Mouse (Mus musculus): ENCODE results near the gene Stn1.
A peak's percentile ranks its signal among the peaks of the same experiment; 100 is the strongest.
"Not testable (repeated sequence)": the region's sequence is repeated elsewhere in the genome, so short reads cannot be mapped to it uniquely, and the experiment has no call there.

Gene Stn1

GRCm38 (mm10) chr19:47537300-47537792, at the start of gene Stn1:
Gene Stn1 (minus strand): TSS chr19:47537507.
- peak; percentile 53 for DNase-seq

GRCm38 (mm10) chr19:47587009-47587408, 49.7 kb upstream of the Stn1 start:
- no peak for DNase-seq

GRCm38 (mm10) chr19:47585772-47586171, 48.5 kb upstream of the Stn1 start:
- DNase-seq, result no peak

- peak; percentile 39 for DNase-seq
Measured at GRCm38 (mm10) chr19:47579788-47580631, 42.7 kb upstream of the Stn1 start.

GRCm38 (mm10) chr19:47579225-47579787, 42.0 kb upstream of the Stn1 start, which contains the start of gene Slk:
Gene Slk (plus strand): TSS chr19:47579678.
- peak; percentile 86 for DNase-seq

- DNase-seq, result no peak
Measured at GRCm38 (mm10) chr19:47578581-47579224, 41.4 kb upstream of the Stn1 start.

GRCm38 (mm10) chr19:47573718-47574117, 36.4 kb upstream of the Stn1 start:
- DNase-seq, result no peak

- not testable (repeated sequence) for DNase-seq
Measured at GRCm38 (mm10) chr19:47571981-47572380, 34.7 kb upstream of the Stn1 start.

- DNase-seq, result no peak
Measured at GRCm38 (mm10) chr19:47570042-47570441, 32.7 kb upstream of the Stn1 start.

- no peak for DNase-seq
Measured at GRCm38 (mm10) chr19:47565994-47566393, 28.7 kb upstream of the Stn1 start.

GRCm38 (mm10) chr19:47565031-47565654, 27.8 kb upstream of the Stn1 start:
- DNase-seq, result no peak

GRCm38 (mm10) chr19:47563715-47564114, 26.4 kb upstream of the Stn1 start:
- no peak for DNase-seq

GRCm38 (mm10) chr19:47561996-47562441, 24.7 kb upstream of the Stn1 start:
- DNase-seq, result peak; percentile 5

- DNase-seq, result no peak
Measured at GRCm38 (mm10) chr19:47560544-47561161, 23.3 kb upstream of the Stn1 start.

GRCm38 (mm10) chr19:47559751-47560512, 22.6 kb upstream of the Stn1 start:
- no peak for DNase-seq

- DNase-seq, result no peak
Measured at GRCm38 (mm10) chr19:47559145-47559544, 21.8 kb upstream of the Stn1 start.

GRCm38 (mm10) chr19:47549584-47549983, 12.3 kb upstream of the Stn1 start:
- no peak for DNase-seq

GRCm38 (mm10) chr19:47549174-47549573, 11.9 kb upstream of the Stn1 start:
- no peak for DNase-seq

GRCm38 (mm10) chr19:47548432-47549076, 11.2 kb upstream of the Stn1 start:
- DNase-seq, result no peak

GRCm38 (mm10) chr19:47545528-47545927, 8.2 kb upstream of the Stn1 start:
- no peak for DNase-seq

GRCm38 (mm10) chr19:47545055-47545454, 7.7 kb upstream of the Stn1 start:
- no peak for DNase-seq

All from thymus, postnatal 25 days (tissue).